Mouse (Mus musculus): ENCODE measurements at regions not wholly inside any gene's neighbourhood (a gene's known extent, or its start where the extent isn't known, plus 50 kb on each side); places are given as distances from the start of the nearest gene placed in this dataset.

GRCm38 (mm10) chr19:26532509-26532908 is 72.3 kb upstream of the Smarca2 start:
- Histone ChIP-seq H3K36me3 (no peaks in the 10 kb centered on the region), H3K27ac (no peak overlapping the region), H3K4me3 (replicated peaks) (no peak overlapping the region), H3K4me2 (no peak overlapping the region), H3K27me3 (no peaks in the 10 kb centered on the region), H3K9me3 (replicated peaks) (no peaks in the 10 kb centered on the region), H3K9ac (no peak overlapping the region), H3K4me1 (replicated peaks) (no peaks in the 10 kb centered on the region)
- ATAC-seq (ENCODE audit: low read depth) (no peak), DNase-seq (no peak)
- 48% methylated on average over 6 of the region's 6 CpGs for WGBS (ENCODE audit: insufficient replicate concordance)

DNA sequence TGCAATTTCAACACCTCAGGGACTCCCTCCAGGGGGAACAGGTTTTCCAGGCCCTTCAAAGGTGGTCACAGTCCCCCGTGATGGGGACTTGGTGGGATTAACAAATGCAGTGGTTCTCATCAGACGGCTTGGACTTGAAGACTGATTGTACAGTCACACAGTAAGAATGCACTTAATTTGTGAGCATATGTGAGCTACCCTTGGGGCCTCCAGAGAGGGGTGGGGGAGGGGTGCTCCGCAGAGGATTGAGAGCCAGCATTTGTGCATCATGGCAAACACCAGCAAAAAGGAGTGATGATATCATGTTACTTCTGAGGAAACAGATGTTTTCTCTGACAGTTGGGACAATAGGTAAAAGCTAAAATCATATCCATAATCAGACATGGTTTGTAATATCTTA is 59.2 kb upstream of the Smarca2 start:
- H3K4me2 ChIP-seq, result no peak overlapping the region
- H3K36me3 ChIP-seq, result no peaks in the 10 kb centered on the region
- H3K27ac ChIP-seq, result no peak overlapping the region
- H3K27me3 ChIP-seq, result no peaks in the 10 kb centered on the region
- no peaks in the 10 kb centered on the region for H3K9me3 ChIP-seq (replicated peaks)
- 68% methylated on average over 3 of the region's 3 CpGs for WGBS (ENCODE audit: insufficient replicate concordance)
- DNase-seq (no peak), ATAC-seq (ENCODE audit: low read depth) (no peak)
- no peak overlapping the region for H3K4me3 ChIP-seq (replicated peaks)
- no peaks in the 10 kb centered on the region for H3K4me1 ChIP-seq (replicated peaks)
- no peak overlapping the region for H3K9ac ChIP-seq

GRCm38 (mm10) chr19:26547522-26547921 is 57.3 kb upstream of the Smarca2 start:
- no peak overlapping the region for H3K27ac ChIP-seq
- DNase-seq, result no peak
- no peaks in the 10 kb centered on the region for H3K4me1 ChIP-seq (replicated peaks)
- no peak overlapping the region for H3K9ac ChIP-seq
- no peaks in the 10 kb centered on the region for H3K36me3 ChIP-seq
- no peak overlapping the region for H3K4me2 ChIP-seq
- H3K9me3 ChIP-seq (replicated peaks), result no peaks in the 10 kb centered on the region
- no peaks in the 10 kb centered on the region for H3K27me3 ChIP-seq
- no peak for ATAC-seq (ENCODE audit: low read depth)
- H3K4me3 ChIP-seq (replicated peaks), result no peak overlapping the region
- WGBS (ENCODE audit: insufficient replicate concordance), result 74% methylated on average over 6 of the region's 6 CpGs

- DNase-seq (no peak), ATAC-seq (ENCODE audit: low read depth) (no peak)
- Histone ChIP-seq H3K4me3 (replicated peaks) (no peak overlapping the region), H3K36me3 (no peaks in the 10 kb centered on the region), H3K4me2 (no peak overlapping the region), H3K9me3 (replicated peaks) (no peaks in the 10 kb centered on the region), H3K27me3 (no peaks in the 10 kb centered on the region), H3K27ac (no peak overlapping the region), H3K9ac (no peak overlapping the region), H3K4me1 (replicated peaks) (no peaks in the 10 kb centered on the region)
- WGBS (ENCODE audit: insufficient replicate concordance), result 74% methylated on average over 14 of the region's 14 CpGs
These were observed 56.1 kb upstream of the Smarca2 start for GRCm38 (mm10) chr19:26548562-26549270.

DNA sequence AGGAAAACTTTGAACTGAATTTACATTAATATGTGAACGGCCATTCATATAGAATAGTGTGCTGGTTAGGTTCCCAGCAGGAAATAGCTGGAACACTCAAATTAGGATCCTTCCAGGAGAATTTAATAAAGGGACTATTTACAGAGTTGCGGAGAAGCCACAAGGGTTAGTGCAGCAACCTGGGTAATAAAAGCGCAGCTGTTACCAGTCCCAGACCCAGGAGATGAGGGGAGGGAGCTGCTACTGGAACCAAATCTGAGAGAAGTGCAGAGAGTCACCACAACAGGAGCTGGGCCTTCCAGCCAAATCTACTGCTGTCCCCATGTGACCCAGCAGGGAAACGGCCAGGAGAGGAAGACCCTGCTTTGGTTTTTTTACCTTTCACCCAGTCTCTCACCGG is 54.6 kb upstream of the Smarca2 start:
- no peak for DNase-seq
- Histone ChIP-seq H3K36me3 (no peaks in the 10 kb centered on the region), H3K27ac (no peak overlapping the region), H3K9ac (no peak overlapping the region), H3K27me3 (no peaks in the 10 kb centered on the region), H3K4me1 (replicated peaks) (no peaks in the 10 kb centered on the region), H3K4me3 (replicated peaks) (no peak overlapping the region), H3K4me2 (no peak overlapping the region), H3K9me3 (replicated peaks) (no peaks in the 10 kb centered on the region)
- no peak for ATAC-seq (ENCODE audit: low read depth)
- WGBS (ENCODE audit: insufficient replicate concordance), result 50% methylated on average over 5 of the region's 5 CpGs

Data from liver, embryonic 13.5 days (tissue).